Mouse (Mus musculus): ENCODE data around the gene Wdr77.

- TF ChIP-seq CTCF (IDR thresholded peaks at IDR 0.05; ENCODE audit: low read depth) (no peak), EP300 (optimal IDR thresholded peaks at IDR 0.05) (no peak)
Measured at GRCm38 (mm10) chr3:105921959-105922358, 37.2 kb upstream of the Wdr77 start.

Measured in stomach, postnatal 0 days (tissue).